Mouse (Mus musculus) heart, embryonic 14.5 days (tissue): Measurements from ENCODE around the gene Stx5a. TPM values are rescaled to one million over a fixed set of nuclear protein-coding genes. Genes with fewer than 3 reads are reported as not detected.

Source experiments
- ATAC-seq: fragments of 200-750 bp; cut with Nextera tagmentation; 2 replicates; pipeline ENCODE4 v1.8.0; 2017; ENCODE audit warnings: low read depth, moderate TSS enrichment; ENCODE audit not compliant: insufficient number of reproducible peaks, insufficient read depth, low FRiP score
- H3K27ac ChIP-seq, 2 experiments: fragments of 200-500 bp in 1 of 2; fragments of 300-500 bp in 1 of 2; sonication (generic) in 1 of 2; replicated peaks in 1 of 2; 2 replicates each; pipeline ENCODE4 v1.5.1; 2012 to 2014; ENCODE audit warnings: low read depth in 2 of 2, low read length in 2 of 2, control low read depth in 1 of 2, mild to moderate bottlenecking in 1 of 2, mixed read lengths in 1 of 2; ENCODE audit not compliant: control insufficient read depth in 1 of 2, insufficient read depth in 1 of 2
- H3K27me3 ChIP-seq: fragments of 300-500 bp; sonication (generic); 2 replicates; pipeline ENCODE4 v1.6.1; 2014; ENCODE audit warnings: mild to moderate bottlenecking, low read length, control low read depth; ENCODE audit not compliant: control insufficient read depth, insufficient read depth
- H3K36me3 ChIP-seq: fragments of 300-500 bp; sonication (generic); 2 replicates; pipeline ENCODE4 v1.6.1; 2014; ENCODE audit warnings: mild to moderate bottlenecking, control low read depth, low read length, mixed read lengths; ENCODE audit not compliant: control insufficient read depth, insufficient read depth
- H3K4me1 ChIP-seq, 2 experiments: fragments of 200-500 bp in 1 of 2; fragments of 300-500 bp in 1 of 2; sonication (generic) in 1 of 2; 2 replicates each; pipeline ENCODE4 v1.6.1; 2012 to 2014; ENCODE audit warnings: low read length in 2 of 2, control low read depth in 1 of 2, mixed read lengths in 1 of 2; ENCODE audit not compliant: control insufficient read depth in 2 of 2, insufficient read depth in 2 of 2
- H3K4me2 ChIP-seq: fragments of 300-500 bp; sonication (generic); 2 replicates; pipeline ENCODE4 v1.6.1; 2014; ENCODE audit warnings: mild to moderate bottlenecking, low read length
- H3K4me3 ChIP-seq, 2 experiments: fragments of 200-500 bp in 1 of 2; fragments of 300-500 bp in 1 of 2; sonication (generic) in 1 of 2; 2 replicates each; pipeline ENCODE4 v1.5.1; 2012 to 2014; ENCODE audit warnings: low read length in 2 of 2, mild to moderate bottlenecking in 2 of 2, control low read depth in 1 of 2, low read depth in 1 of 2, moderate library complexity in 1 of 2; ENCODE audit not compliant: control insufficient read depth in 1 of 2, insufficient read depth in 1 of 2
- H3K9ac ChIP-seq: fragments of 300-500 bp; sonication (generic); 2 replicates; pipeline ENCODE4 v1.6.1; 2014; ENCODE audit warnings: mild to moderate bottlenecking, low read length
- H3K9me3 ChIP-seq: fragments of 300-500 bp; sonication (generic); 2 replicates; pipeline ENCODE4 v1.6.1; 2016; ENCODE audit warnings: low read length, control low read depth; ENCODE audit not compliant: control insufficient read depth
- WGBS: fragments of 180-500 bp; shearing (Covaris S2); extraction: QIAGEN DNeasy Blood & Tissue Kit; methylation state at CpG from one replicate; pipeline ENCODE4 v1.1.7; 2014; 5-methylcytosine and 5-hydroxymethylcytosine counted together
- polyA plus RNA-seq: library from polyadenylated mRNA; unstranded; fragments of >200 nt; fragmentation: Nextera tagmentation; extraction: Ambion mirVana; gene quantifications from 2 replicates; pipeline ENCODE4 v1.2.1, GENCODE M21; 2014

The Stx5a gene
- polyA plus RNA-seq, 1 experiment from 2014 or later = 83.5 TPM

- under 1% methylated on average over 13 of the region's 13 CpGs for WGBS
- H3K27me3 ChIP-seq = no peaks in the 10 kb centered on the region
- H3K4me2 ChIP-seq = peak overlapping the region; percentile 81
- peaks cover 47% of the 10 kb centered on the region for H3K36me3 ChIP-seq
- peaks cover 7 to 32% of the 10 kb centered on the region in 2 experiments for H3K4me1 ChIP-seq
- H3K4me3 ChIP-seq = peak overlapping the region; percentile 78 to 89
- ATAC-seq = peak; percentile 64
- H3K27ac ChIP-seq = peak overlapping the region; percentile 89 to 96
- H3K9ac ChIP-seq = peak overlapping the region; percentile 91
- H3K9me3 ChIP-seq = no peaks in the 10 kb centered on the region
Observed at GRCm38 (mm10) chr19:8712870-8713305, 28.3 kb upstream of the Stx5a start.

- under 1% methylated on average over 51 of the region's 51 CpGs for WGBS
Observed at GRCm38 (mm10) chr19:8713306-8713996, 27.8 kb upstream of the Stx5a start.

GRCm38 (mm10) chr19:8713997-8714652 is 27.1 kb upstream of the Stx5a start:
- peak overlapping the region; percentile 78 to 89 for H3K4me3 ChIP-seq
- no peak for ATAC-seq

More at GRCm38 (mm10) chr19:8713306-8713996, 27.8 kb upstream of the Stx5a start:
- peak overlapping the region; percentile 89 to 96 for H3K27ac ChIP-seq
- H3K36me3 ChIP-seq = peaks cover 41% of the 10 kb centered on the region
- no peaks in the 10 kb centered on the region for H3K9me3 ChIP-seq
- H3K4me1 ChIP-seq = peaks cover 7 to 32% of the 10 kb centered on the region in 2 experiments
- peak overlapping the region; percentile 78 to 89 for H3K4me3 ChIP-seq
- peak; percentile 89 for ATAC-seq
- peak overlapping the region; percentile 81 for H3K4me2 ChIP-seq
- no peaks in the 10 kb centered on the region for H3K27me3 ChIP-seq
- peak overlapping the region; percentile 91 for H3K9ac ChIP-seq

DNA sequence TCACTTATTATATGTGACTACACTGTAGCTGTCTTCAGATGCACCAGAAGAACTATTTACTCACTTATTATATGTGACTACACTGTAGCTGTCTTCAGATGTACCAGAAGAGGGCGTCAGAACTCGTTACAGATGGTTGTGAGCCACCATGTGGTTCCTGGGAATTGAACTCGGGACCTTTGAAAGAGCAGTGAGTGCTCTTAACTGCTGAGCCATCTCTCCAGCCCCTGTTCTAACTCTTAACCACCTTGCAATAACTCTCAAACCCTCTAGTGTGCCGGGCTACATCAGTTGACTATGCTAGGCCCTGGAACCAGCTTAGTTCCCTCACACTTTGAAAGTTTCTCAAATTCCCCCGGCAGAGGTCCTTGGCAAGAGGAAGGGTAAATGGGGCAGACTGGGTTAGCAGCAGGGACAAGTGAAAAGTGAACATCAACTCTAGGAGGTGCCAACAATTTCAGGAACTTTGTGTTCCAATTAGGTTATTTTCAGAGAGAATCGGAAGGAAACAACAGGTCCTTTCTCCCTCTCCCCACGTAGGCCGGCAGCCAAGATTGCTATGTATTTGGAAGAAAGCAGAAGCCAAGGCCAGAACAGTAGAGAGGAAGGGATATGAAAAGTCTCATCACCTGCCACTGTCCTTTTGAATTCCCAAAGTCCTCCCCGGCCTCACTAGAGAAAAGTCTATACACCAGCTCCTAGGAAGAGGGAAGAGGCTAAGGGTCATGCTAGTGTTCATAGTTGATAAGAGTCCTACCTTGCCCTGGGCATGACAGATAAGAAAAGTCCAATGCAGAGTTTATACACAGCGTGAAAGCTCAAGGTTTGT is 26.3 kb upstream of the Stx5a start:
- Histone ChIP-seq H3K4me3 (peak overlapping the region in 1 of 2 experiments; percentile 89; a peak in 1 of 4 replicates), H3K4me1 (peaks cover 7 to 31% of the 10 kb centered on the region in 2 experiments), H3K27ac (no peak overlapping the region), H3K36me3 (peaks cover 27% of the 10 kb centered on the region), H3K9ac (no peak overlapping the region; the same call in 1 of the 2 replicates), H3K9me3 (no peaks in the 10 kb centered on the region), H3K27me3 (no peaks in the 10 kb centered on the region), H3K4me2 (peak overlapping the region; percentile 81; the same call in 1 of the 2 replicates)
- 75% methylated on average over 10 of the region's 10 CpGs for WGBS
- ATAC-seq = no peak

More at GRCm38 (mm10) chr19:8713997-8714652, 27.1 kb upstream of the Stx5a start:
- H3K4me2 ChIP-seq = peak overlapping the region; percentile 81
- H3K36me3 ChIP-seq = peaks cover 34% of the 10 kb centered on the region
- H3K27me3 ChIP-seq = no peaks in the 10 kb centered on the region
- H3K9ac ChIP-seq = peak overlapping the region; percentile 91
- WGBS = 8% methylated on average over 13 of the region's 13 CpGs
- peak overlapping the region; percentile 89 to 96 for H3K27ac ChIP-seq
- no peaks in the 10 kb centered on the region for H3K9me3 ChIP-seq
- peaks cover 7 to 32% of the 10 kb centered on the region in 2 experiments for H3K4me1 ChIP-seq

DNA sequence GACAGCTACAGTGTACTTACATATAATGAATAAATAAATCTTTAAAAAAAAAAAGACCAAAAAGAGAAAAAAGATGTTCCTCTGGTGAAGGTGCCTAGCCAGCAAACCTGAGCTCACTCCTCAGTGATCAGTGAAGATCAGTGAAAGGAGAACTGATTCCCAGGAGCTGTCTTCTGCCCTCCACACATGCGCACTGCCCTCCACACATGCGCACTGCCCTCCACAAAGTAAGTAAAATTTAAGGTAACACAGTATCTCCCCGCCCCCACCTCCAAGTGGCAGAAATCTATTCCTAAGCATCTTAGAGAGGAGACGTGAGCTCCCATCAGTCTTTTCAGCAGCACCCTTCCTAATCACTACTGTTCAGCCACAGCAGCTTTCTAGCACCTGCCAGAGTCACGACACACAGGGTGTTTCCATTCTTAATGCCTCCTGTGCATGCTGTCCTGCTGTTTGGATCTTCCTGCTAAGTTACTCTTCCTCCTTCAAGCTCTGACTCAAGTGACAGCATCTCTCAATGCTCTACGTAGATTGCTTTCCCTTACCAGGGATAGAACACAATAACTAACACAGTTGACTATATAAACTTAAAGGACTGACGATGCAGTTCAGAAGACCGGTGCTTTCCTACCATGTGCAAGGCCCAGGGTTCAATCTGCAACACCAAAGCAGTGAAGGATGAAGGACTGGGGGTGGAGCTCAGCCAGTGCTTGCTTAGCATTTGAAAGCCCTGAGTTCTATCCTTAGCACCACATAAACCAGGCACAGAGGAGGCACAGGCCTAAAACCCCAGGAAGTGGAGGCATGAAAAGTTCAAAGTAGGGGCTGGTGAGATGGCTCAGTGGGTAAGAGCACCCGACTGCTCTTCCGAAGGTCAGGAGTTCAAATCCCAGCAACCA is 25.1 kb upstream of the Stx5a start:
- WGBS = 70% methylated on average over 10 of the region's 10 CpGs
- Histone ChIP-seq H3K9ac (no peak overlapping the region), H3K27me3 (no peaks in the 10 kb centered on the region), H3K36me3 (peaks cover 14% of the 10 kb centered on the region), H3K4me1 (peaks cover 7 to 19% of the 10 kb centered on the region in 2 experiments), H3K9me3 (no peaks in the 10 kb centered on the region), H3K4me3 (no peak overlapping the region), H3K4me2 (no peak overlapping the region), H3K27ac (no peak overlapping the region)
- ATAC-seq = no peak

DNA sequence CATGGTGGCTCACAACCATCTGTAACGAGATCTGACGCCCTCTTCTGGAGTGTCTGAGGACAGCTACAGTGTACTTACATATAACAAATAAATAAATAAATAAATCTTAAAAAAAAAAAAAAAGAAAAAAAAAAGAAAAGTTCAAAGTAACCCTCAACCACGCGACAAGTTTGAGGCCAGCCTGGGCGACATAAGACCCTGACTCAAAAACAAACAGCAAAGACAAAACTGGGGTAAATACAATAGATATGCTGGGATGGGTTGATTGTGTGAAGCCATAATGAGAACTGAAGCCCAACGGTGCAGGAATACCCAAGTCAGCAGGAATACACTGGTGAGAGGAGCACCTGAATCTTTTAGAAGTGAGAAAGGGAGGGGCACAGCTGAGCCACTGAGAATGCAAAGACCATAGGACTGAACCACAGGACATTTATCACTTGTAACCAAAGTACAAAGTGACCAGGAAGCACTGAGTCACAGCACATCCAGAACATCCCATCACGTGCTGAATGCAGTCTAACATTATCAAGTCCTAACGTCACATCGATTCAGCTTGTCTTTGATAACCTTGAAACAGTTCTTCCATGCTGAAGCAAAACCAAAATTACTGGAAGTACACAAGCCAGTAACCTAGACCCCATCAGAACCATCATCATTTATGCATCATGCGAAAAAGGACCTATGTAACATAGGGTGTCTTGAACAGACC is 24.3 kb upstream of the Stx5a start:
- no peak for ATAC-seq
- peaks cover 6% of the 10 kb centered on the region for H3K36me3 ChIP-seq
- 71% methylated on average over 8 of the region's 10 CpGs for WGBS
- no peak overlapping the region for H3K27ac ChIP-seq
- H3K4me3 ChIP-seq = no peak overlapping the region
- no peaks in the 10 kb centered on the region for H3K9me3 ChIP-seq
- no peak overlapping the region for H3K4me2 ChIP-seq
- H3K9ac ChIP-seq = no peak overlapping the region
- peaks cover 4 to 18% of the 10 kb centered on the region in 2 experiments for H3K4me1 ChIP-seq
- H3K27me3 ChIP-seq = no peaks in the 10 kb centered on the region
